Mouse (Mus musculus): ENCODE measurements around the gene Tmem242. TPM values are rescaled to one million over a fixed set of nuclear protein-coding genes. Genes with fewer than 3 reads are reported as not detected.

Tmem242 gene
- total and polyA plus RNA-seq, 2 experiments, result 12.9 to 59.8 TPM

DNA sequence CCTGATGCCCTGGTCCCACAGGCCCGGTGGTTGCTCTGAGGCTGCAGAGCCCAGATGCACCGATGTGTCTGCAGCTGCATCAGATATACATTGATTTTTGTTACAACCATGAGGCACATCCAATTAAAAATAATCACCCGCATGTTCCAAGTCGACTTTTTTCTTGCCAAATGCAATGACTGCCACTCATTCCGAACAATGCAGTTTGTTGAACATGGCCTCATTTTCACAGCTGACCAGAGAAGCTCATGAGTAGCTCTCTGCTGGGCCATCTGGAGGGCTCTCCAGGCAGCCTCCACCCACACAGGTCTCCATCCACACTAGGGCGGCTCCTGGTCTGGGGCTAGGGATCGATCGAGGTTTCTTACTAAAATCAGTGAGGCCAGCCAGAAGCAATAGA is 67.1 kb downstream of the Tmem242 start:
- WGBS, result 87% methylated on average over 8 of the region's 8 CpGs
- no peak overlapping the region for H3K4me3 ChIP-seq (ENCODE audit: insufficient read depth, low read depth, low read length)
- no peak overlapping the region for H3K27ac ChIP-seq (replicated peaks; ENCODE audit: insufficient read depth, low read depth, low read length)
- TF ChIP-seq CTCF (IDR thresholded peaks at IDR 0.05; ENCODE audit: low read depth, low read length) (no peak), POLR2A (IDR thresholded peaks at IDR 0.05; ENCODE audit: extremely low read depth, insufficient read depth, low read length) (no peak)
- H3K4me1 ChIP-seq (ENCODE audit: control insufficient read depth, insufficient read depth, low read length), result no peaks in the 10 kb centered on the region
- DNase-seq (ENCODE audit: extremely low read depth, low read depth, low spot score), result no peak
- H3K9ac ChIP-seq (ENCODE audit: low read depth, low read length), result no peak overlapping the region
- no peaks in the 10 kb centered on the region for H3K36me3 ChIP-seq (ENCODE audit: control insufficient read depth, insufficient read depth, low read length)
- no peaks in the 10 kb centered on the region for H3K79me2 ChIP-seq (ENCODE audit: control insufficient read depth, insufficient read depth, low read length)
- H3K27me3 ChIP-seq (ENCODE audit: control insufficient read depth, insufficient read depth, low read length), result no peaks in the 10 kb centered on the region

DNA sequence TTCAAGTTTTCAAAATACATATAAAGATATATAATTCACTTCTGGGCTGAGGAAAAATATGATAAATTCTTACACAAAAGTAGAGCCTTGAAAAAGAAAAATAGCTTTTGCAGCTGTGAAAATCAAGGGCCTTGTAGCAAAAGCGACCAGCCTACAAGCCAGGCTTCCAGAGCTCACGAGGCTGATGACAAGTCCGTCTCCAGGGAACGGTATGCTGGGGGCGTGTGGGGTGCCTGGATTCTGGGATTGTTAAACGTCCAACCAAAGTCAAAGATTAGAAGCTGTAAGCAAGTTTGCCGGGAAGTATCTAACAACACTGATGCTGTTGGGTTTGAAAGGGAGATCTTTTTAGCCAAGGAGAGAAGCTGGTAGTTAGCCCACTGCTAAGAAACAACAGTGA is 68.5 kb downstream of the Tmem242 start:
- WGBS, result 81% methylated on average over 7 of the region's 7 CpGs
- Histone ChIP-seq H3K27me3 (ENCODE audit: control insufficient read depth, insufficient read depth, low read length) (no peaks in the 10 kb centered on the region), H3K9ac (ENCODE audit: low read depth, low read length) (no peak overlapping the region), H3K4me1 (ENCODE audit: control insufficient read depth, insufficient read depth, low read length) (no peaks in the 10 kb centered on the region), H3K36me3 (ENCODE audit: control insufficient read depth, insufficient read depth, low read length) (no peaks in the 10 kb centered on the region), H3K79me2 (ENCODE audit: control insufficient read depth, insufficient read depth, low read length) (no peaks in the 10 kb centered on the region), H3K27ac (replicated peaks; ENCODE audit: insufficient read depth, low read depth, low read length) (no peak overlapping the region), H3K4me3 (ENCODE audit: insufficient read depth, low read depth, low read length) (no peak overlapping the region)
- DNase-seq (ENCODE audit: extremely low read depth, low read depth, low spot score), result no peak
- TF ChIP-seq CTCF (IDR thresholded peaks at IDR 0.05; ENCODE audit: low read depth, low read length), result no peak
- no peak for TF ChIP-seq POLR2A (IDR thresholded peaks at IDR 0.05; ENCODE audit: extremely low read depth, insufficient read depth, low read length)

DNA sequence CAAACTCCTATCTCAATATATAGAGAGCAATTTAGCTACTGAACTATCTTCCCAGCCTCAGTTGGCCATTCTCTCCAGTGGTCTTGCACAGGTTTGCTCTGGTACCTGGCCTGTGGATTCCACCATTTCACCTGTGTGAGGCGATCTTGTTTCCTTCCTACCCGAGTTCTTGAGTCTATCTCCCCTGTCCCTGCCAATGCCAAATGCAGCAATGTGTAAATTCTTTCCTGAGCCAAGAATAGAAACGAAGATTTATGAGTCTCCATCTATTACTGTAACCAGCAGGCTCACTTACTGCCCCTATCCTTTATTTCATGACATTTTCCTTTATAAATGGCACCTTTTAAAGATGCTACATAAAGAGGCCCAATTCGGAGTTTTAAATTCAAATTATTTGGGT is 69.0 kb downstream of the Tmem242 start:
- no peak overlapping the region for H3K9ac ChIP-seq (ENCODE audit: low read depth, low read length)
- TF ChIP-seq POLR2A (IDR thresholded peaks at IDR 0.05; ENCODE audit: extremely low read depth, insufficient read depth, low read length) (no peak), CTCF (IDR thresholded peaks at IDR 0.05; ENCODE audit: low read depth, low read length) (no peak)
- DNase-seq (ENCODE audit: extremely low read depth, low read depth, low spot score), result no peak
- no peak overlapping the region for H3K4me3 ChIP-seq (ENCODE audit: insufficient read depth, low read depth, low read length)
- no peaks in the 10 kb centered on the region for H3K36me3 ChIP-seq (ENCODE audit: control insufficient read depth, insufficient read depth, low read length)
- no peak overlapping the region for H3K27ac ChIP-seq (replicated peaks; ENCODE audit: insufficient read depth, low read depth, low read length)
- WGBS, result 80% methylated on average over 4 of the region's 4 CpGs
- no peaks in the 10 kb centered on the region for H3K27me3 ChIP-seq (ENCODE audit: control insufficient read depth, insufficient read depth, low read length)
- no peaks in the 10 kb centered on the region for H3K4me1 ChIP-seq (ENCODE audit: control insufficient read depth, insufficient read depth, low read length)
- no peaks in the 10 kb centered on the region for H3K79me2 ChIP-seq (ENCODE audit: control insufficient read depth, insufficient read depth, low read length)

DNA sequence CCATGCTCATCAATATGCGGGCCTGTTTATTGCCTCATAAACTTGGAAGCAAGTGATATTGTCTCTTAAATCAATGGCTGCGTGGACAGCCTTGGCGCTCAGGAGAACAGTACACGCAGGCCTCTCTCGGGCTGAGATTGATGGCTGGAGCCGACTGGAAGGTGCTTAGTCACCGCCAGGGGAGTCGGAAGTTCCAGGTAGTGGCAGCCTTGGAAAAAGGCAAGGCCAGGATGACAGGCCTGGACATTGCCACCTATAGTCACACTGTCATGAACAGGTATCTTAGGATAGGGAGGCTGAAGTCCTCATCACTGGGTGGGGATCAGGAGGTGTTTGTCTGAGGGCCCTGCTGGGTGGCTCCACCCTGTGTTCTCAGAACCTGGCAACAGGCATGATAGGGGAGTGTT is 74.1 kb downstream of the Tmem242 start:
- TF ChIP-seq POLR2A (IDR thresholded peaks at IDR 0.05; ENCODE audit: extremely low read depth, insufficient read depth, low read length), result no peak
- no peak for TF ChIP-seq CTCF (IDR thresholded peaks at IDR 0.05; ENCODE audit: low read depth, low read length)
- Histone ChIP-seq H3K27me3 (ENCODE audit: control insufficient read depth, insufficient read depth, low read length) (no peaks in the 10 kb centered on the region), H3K79me2 (ENCODE audit: control insufficient read depth, insufficient read depth, low read length) (no peaks in the 10 kb centered on the region), H3K27ac (replicated peaks; ENCODE audit: insufficient read depth, low read depth, low read length) (no peak overlapping the region), H3K9ac (ENCODE audit: low read depth, low read length) (no peak overlapping the region), H3K36me3 (ENCODE audit: control insufficient read depth, insufficient read depth, low read length) (no peaks in the 10 kb centered on the region), H3K4me1 (ENCODE audit: control insufficient read depth, insufficient read depth, low read length) (no peaks in the 10 kb centered on the region), H3K4me3 (ENCODE audit: insufficient read depth, low read depth, low read length) (no peak overlapping the region)
- 73% methylated on average over 8 of the region's 8 CpGs for WGBS
- DNase-seq (ENCODE audit: extremely low read depth, low read depth, low spot score), result no peak

Other genes starting within 250 kb of the Tmem242 start
- 0.46 and 0.74 TPM in 2 replicates for gene Ldhal6b, start 21.5 kb downstream of the Tmem242 start, total RNA-seq (2014; rRNA removed)
- 0.32 TPM in 1 of 2 replicates, not detected in the other for gene Ldhal6b, start 21.5 kb downstream of the Tmem242 start, polyA plus RNA-seq (2012; rRNA removed)
- gene Zdhhc14, start 52.3 kb upstream of the Tmem242 start, total RNA-seq (2014; rRNA removed), result 1.1 and 1.9 TPM in 2 replicates
- 0.76 and 0.99 TPM in 2 replicates for gene Zdhhc14, start 52.3 kb upstream of the Tmem242 start, polyA plus RNA-seq (2012; rRNA removed)